Mouse (Mus musculus) limb, embryonic 14.5 days (tissue): ENCODE measurements around the gene Dhx37. TPM values are rescaled to one million over a fixed set of nuclear protein-coding genes. Genes with fewer than 3 reads are reported as not detected.
A peak's percentile ranks its signal among the peaks of the same experiment; 100 is the strongest.

Experiments used
- ATAC-seq: fragments of 200-750 bp; cut with Nextera tagmentation; 2 replicates; pipeline ENCODE4 v1.8.0; 2017; ENCODE audit warnings: low read depth, moderate number of reproducible peaks, moderate TSS enrichment; ENCODE audit not compliant: low FRiP score
- DNase-seq: peaks from one replicate; pipeline ENCODE4 v3.0.0-alpha.2; 2015; ENCODE audit warnings: low spot score
- H3K27ac ChIP-seq: fragments of 300-500 bp; sonication (generic); replicated peaks from 2 replicates; pipeline ENCODE4 v1.5.1; 2014; ENCODE audit warnings: low read depth, mild to moderate bottlenecking, low read length, moderate library complexity, mixed read lengths
- H3K27me3 ChIP-seq: fragments of 300-500 bp; sonication (generic); 2 replicates; pipeline ENCODE4 v1.6.1; 2014; ENCODE audit warnings: low read length, mixed read lengths; ENCODE audit not compliant: control insufficient read depth, insufficient read depth
- H3K36me3 ChIP-seq: fragments of 300-500 bp; sonication (generic); 2 replicates; pipeline ENCODE4 v1.6.1; 2014; ENCODE audit warnings: mild to moderate bottlenecking, low read length, moderate library complexity, mixed read lengths; ENCODE audit not compliant: control insufficient read depth, insufficient read depth
- H3K4me1 ChIP-seq: fragments of 300-500 bp; sonication (generic); 2 replicates; pipeline ENCODE4 v1.6.1; 2014; ENCODE audit warnings: antibody characterized with exemption, low read length, mixed read lengths; ENCODE audit not compliant: control insufficient read depth, insufficient read depth
- H3K4me2 ChIP-seq: fragments of 300-500 bp; sonication (generic); replicated peaks from 2 replicates; pipeline ENCODE4 v1.6.1; 2014; ENCODE audit warnings: low read depth, mild to moderate bottlenecking, low read length, moderate library complexity; ENCODE audit not compliant: severe bottlenecking
- H3K4me3 ChIP-seq: fragments of 300-500 bp; sonication (generic); replicated peaks from 2 replicates; pipeline ENCODE4 v1.5.1; 2014; ENCODE audit warnings: low read length
- H3K9ac ChIP-seq: fragments of 300-500 bp; sonication (generic); 2 replicates; pipeline ENCODE4 v1.6.1; 2014; ENCODE audit warnings: mild to moderate bottlenecking, low read depth, low read length, moderate library complexity; ENCODE audit not compliant: severe bottlenecking
- H3K9me3 ChIP-seq: fragments of 300-500 bp; sonication (generic); 2 replicates; pipeline ENCODE4 v1.6.1; 2016; ENCODE audit warnings: low read length; ENCODE audit not compliant: control insufficient read depth
- POLR2A ChIP-seq: fragments of 200-500 bp; IDR thresholded peaks from 2 replicates; pipeline ENCODE4 v1.8.0; 2012; ENCODE audit warnings: inconsistent platforms, mild to moderate bottlenecking, moderate library complexity, borderline replicate concordance; ENCODE audit not compliant: insufficient read depth, insufficient read length; ENCODE audit errors: extremely low read depth
- WGBS: fragments of 180-500 bp; shearing (Covaris S2); extraction: QIAGEN DNeasy Blood & Tissue Kit; methylation state at CpG from one replicate; pipeline ENCODE4 v1.1.7; 2014; 5-methylcytosine and 5-hydroxymethylcytosine counted together
- polyA plus RNA-seq, 2 experiments: library from polyadenylated mRNA; depleted of rRNA in 1 of 2; stranded (reverse) in 1 of 2; unstranded in 1 of 2; fragments of >200 nt; fragmentation: Nextera tagmentation in 1 of 2; extraction: Ambion mirVana in 1 of 2; gene quantifications; 2 replicates each; pipeline versions ENCODE4 v1.2.1 to v1.2.3; 2012 to 2014

Gene Dhx37
- polyA plus RNA-seq, 2 experiments, result 5.4 to 21.9 TPM

DNA sequence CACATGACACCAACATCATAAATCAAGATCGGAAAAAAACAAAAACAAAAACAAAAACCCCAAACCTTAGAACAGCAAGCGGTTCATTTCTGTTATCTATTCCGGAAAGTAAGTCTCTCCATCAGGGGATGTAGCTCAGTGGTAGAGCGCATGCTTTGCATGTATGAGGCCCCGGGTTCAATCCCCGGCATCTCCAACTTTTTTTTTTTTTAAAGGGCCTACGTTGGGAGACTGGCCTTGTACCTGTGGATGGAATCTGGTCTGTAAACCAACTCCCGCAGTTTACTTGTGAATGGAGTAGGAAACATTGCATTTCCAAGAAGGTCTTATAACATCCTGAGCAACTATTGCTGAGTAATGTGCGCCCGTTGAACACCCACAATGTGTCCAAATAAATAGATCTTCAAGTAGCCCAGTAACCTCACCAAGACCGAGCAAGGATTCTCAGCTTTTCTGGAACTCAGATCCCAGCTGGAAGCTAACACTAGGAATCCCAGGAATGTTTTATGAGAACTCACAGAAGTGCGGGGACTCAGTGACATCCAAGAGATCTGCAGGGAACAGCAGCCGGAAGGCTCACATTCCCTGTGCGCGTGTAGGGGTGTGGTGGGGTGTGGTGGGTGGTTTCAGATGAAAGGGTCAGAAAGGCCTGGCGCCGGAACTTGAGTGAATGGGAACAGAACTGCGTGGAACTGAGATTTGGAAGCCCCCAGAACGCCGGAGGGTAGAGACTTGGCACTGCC, 24.4 kb downstream of the Dhx37 start:
- DNase-seq, result peak; percentile 54
- Histone ChIP-seq H3K4me3 (peak overlapping the region; percentile 31), H3K9ac (no peak overlapping the region), H3K4me1 (peaks cover 6% of the 10 kb centered on the region; the same call in 1 of the 2 replicates), H3K36me3 (peaks cover 12% of the 10 kb centered on the region), H3K9me3 (no peaks in the 10 kb centered on the region), H3K27me3 (no peaks in the 10 kb centered on the region), H3K27ac (no peak overlapping the region), H3K4me2 (peak overlapping the region; percentile 33)
- no peak for TF ChIP-seq POLR2A
- 7% methylated on average over 20 of the region's 20 CpGs for WGBS
- ATAC-seq, result peak; percentile 64

DNA sequence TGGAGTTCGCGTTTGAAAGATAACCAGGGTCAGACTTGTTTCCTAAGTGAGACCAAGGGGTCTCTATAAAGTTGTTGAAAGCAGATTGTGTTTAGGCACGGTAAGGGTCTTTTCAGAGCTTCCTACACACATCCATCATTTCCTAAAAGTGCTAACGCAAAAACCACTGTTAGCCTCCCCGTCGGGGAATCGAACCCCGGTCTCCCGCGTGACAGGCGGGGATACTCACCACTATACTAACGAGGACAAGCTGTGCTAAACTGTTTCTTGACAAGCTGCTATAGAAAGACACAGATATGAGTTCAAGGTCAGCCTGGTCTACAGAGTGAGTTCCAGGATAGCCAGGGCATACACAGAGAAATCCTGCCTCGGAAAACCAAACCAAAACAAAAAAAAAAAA, 25.1 kb downstream of the Dhx37 start:
- no peak overlapping the region for H3K27ac ChIP-seq
- no peaks in the 10 kb centered on the region for H3K9me3 ChIP-seq
- no peak overlapping the region for H3K9ac ChIP-seq
- TF ChIP-seq POLR2A, result no peak
- ATAC-seq (peak; percentile 45), DNase-seq (peak; percentile 90)
- H3K4me1 ChIP-seq, result peaks cover 7% of the 10 kb centered on the region
- 2% methylated on average over 13 of the region's 13 CpGs for WGBS
- peak overlapping the region; percentile 33 for H3K4me2 ChIP-seq
- peak overlapping the region; percentile 31 for H3K4me3 ChIP-seq
- peaks cover 8% of the 10 kb centered on the region for H3K36me3 ChIP-seq
- H3K27me3 ChIP-seq, result no peaks in the 10 kb centered on the region

DNA sequence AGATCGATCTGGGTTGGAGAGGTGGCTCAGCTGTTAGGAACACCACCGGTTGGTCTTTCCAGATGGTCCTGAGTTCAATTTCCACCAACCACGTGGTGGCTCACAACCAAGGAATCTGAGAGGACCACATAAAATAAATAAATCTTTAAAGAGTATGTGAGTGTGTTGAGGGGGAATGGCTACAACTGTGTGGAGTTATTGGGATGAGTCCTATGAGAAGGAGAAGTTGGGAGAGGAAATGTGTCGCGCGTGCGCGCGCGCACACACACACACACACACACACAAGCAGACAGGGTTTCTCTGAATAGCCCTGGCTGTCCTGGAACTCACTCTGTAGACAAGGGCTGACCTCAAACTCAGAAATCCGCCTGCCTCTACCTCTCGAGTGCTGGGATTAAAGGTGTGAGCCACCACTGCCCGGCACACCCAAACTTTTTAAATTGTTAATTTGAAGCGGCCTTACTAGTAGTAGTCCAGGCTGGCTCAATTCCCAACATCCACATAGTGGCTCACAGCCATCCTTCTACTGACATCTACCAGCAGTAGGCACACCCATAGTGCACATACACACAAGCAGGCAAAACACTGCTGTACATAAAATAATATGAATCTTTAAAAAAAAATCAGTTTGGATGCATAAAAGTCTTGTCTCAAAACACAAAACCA, 25.9 kb downstream of the Dhx37 start:
- Histone ChIP-seq H3K36me3 (no peaks in the 10 kb centered on the region), H3K9me3 (no peaks in the 10 kb centered on the region), H3K27ac (no peak overlapping the region), H3K9ac (no peak overlapping the region), H3K27me3 (no peaks in the 10 kb centered on the region), H3K4me1 (peaks cover 12% of the 10 kb centered on the region), H3K4me3 (peak overlapping the region; percentile 16), H3K4me2 (peak overlapping the region; percentile 18; the same call in 1 of the 2 replicates)
- no peak for ATAC-seq
- TF ChIP-seq POLR2A, result no peak
- WGBS, result 64% methylated on average over 13 of the region's 14 CpGs
- DNase-seq, result no peak

DNA sequence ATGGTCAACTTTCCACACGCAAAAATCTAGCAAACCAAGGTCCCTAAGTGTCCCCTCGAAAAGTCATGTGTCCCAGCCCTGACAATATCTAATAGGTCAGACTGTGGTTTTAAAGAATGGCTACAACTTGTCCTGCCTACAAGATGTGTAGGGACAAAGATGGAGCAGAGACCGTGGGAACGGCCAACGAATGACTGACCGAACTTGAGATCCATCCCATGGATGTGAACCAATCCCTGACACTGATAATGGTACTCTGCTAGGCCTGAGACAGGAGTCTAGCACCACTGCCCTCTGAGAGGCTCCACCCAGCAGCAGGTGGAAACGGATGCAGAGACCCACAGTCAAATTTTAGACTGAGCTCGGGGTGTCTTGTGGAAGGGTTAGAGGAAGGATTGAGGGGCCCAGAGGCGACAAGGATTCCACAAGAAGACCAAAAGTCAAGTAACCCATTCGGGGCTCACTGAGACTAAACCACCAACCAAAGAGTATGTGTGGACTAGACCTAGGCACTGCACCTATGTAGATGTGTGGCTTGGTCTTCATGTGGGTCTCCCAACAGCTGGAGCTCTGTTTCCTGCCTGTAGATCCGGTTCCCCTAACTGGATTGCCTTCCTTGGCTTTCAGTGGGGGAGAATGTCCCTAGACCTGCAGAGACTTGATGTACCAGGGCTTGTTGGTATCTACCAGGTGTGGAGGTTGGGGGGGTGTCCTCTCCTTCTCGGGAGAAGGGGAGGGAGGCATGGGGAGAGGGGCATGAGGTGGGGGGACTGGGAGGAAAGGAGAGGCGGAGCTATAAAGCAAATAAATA, 26.7 kb downstream of the Dhx37 start:
- no peaks in the 10 kb centered on the region for H3K36me3 ChIP-seq
- no peaks in the 10 kb centered on the region for H3K9me3 ChIP-seq
- H3K27ac ChIP-seq, result peak overlapping the region; percentile 82
- peak overlapping the region; percentile 55 for H3K9ac ChIP-seq
- 54% methylated on average over 13 of the region's 13 CpGs for WGBS
- no peak for DNase-seq
- H3K4me2 ChIP-seq, result peak overlapping the region; percentile 63
- no peak for TF ChIP-seq POLR2A
- H3K4me3 ChIP-seq, result peak overlapping the region; percentile 58
- ATAC-seq, result no peak
- H3K27me3 ChIP-seq, result no peaks in the 10 kb centered on the region
- H3K4me1 ChIP-seq, result peaks cover 12% of the 10 kb centered on the region

DNA sequence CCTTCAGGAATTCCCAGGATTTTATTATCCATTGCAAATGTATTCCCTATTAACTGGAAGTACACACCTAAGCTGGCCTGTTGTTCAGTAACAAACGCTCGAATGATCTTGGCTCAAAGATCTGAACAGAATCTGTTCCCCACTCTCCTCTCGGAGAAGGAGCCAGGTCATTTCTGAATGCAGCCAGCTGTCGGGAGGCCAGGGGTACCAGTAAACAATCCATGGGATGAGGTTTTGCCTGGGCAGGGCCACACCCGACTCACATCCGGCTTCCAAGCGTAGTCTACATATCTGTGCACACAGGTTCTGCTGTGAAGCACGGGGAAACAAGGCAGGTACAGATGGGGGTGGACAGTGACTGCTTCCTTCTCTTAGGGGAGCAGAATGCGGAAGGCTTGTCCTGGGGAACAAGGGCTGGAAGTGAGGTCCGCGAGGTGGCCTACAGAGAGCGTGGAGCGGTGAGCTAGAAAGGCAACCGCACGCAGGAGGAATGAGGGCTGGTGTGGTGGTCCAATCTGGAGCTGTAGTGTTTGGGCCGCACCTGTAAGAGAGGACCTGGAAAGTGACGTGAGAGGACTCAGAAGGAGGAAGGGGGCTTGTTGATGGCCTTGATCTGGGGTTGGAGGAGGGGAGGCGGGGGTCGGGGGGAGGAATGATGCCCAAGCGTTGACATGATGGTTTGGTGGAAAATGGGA, 27.5 kb downstream of the Dhx37 start:
- no peaks in the 10 kb centered on the region for H3K9me3 ChIP-seq
- peak overlapping the region; percentile 82 for H3K27ac ChIP-seq
- H3K36me3 ChIP-seq, result no peaks in the 10 kb centered on the region
- peak overlapping the region; percentile 55 for H3K9ac ChIP-seq
- peak overlapping the region; percentile 63 for H3K4me2 ChIP-seq
- H3K4me1 ChIP-seq, result peaks cover 12% of the 10 kb centered on the region
- ATAC-seq (no peak), DNase-seq (peak; percentile 59)
- TF ChIP-seq POLR2A, result no peak
- H3K4me3 ChIP-seq, result peak overlapping the region; percentile 58
- H3K27me3 ChIP-seq, result no peaks in the 10 kb centered on the region
- 3% methylated on average over 20 of the region's 20 CpGs for WGBS
